Comparison of ENCODE assay signal across 19 mouse cellular contexts in the genomic region with DNA sequence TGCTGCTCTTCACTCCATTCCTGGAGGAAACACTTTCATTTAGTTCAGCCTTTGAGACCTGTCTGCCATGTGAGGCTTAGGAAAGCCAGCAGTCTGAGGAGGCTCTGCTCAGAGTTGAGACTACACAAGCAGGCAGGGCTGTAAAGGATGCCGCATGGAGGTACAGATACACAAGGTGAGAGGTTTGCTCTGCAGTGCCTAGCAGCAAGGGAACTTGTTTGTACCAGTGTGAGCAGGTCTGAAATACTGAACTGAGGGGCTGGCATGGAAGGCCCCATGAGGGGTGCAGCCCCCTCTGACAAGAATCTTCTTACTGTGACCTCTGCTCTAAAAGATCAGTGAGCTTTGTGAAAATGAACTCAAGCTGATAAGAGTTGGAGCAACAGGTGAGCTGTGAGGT.
"Had no signal": no experiment of that assay in that cellular context is flagged by ENCODE, and none has a peak within 500 bp of the region (broad histone marks: within the 10 kb centered on the region; RNA-seq: fewer than 3 reads in every experiment).

No protein-coding gene starts in this region.

- H3K27ac ChIP-seq: limb, embryonic 12.5 days; limb, embryonic 15.5 days; liver, embryonic 14.5 days; lung, embryonic 15.5 days; midbrain, embryonic 10.5 days; midbrain, embryonic 13.5 days had no signal

- H3K4me3 ChIP-seq: limb, embryonic 12.5 days; limb, embryonic 15.5 days; lung, embryonic 15.5 days; megakaryocyte, embryonic 14.5 days; midbrain, embryonic 10.5 days; midbrain, embryonic 13.5 days; myocyte had no signal

- H3K9ac ChIP-seq: limb, embryonic 12.5 days; limb, embryonic 15.5 days; liver, embryonic 14.5 days; lung, embryonic 15.5 days; midbrain, embryonic 13.5 days had no signal

- DNase-seq: kidney, adult 9 months; kidney, postnatal 14 days; kidney, postnatal 4 days; left cerebral cortex, postnatal 4 days; lung, adult 18-20 months; lung, postnatal 10 days; lung, postnatal 36 days; thymus, adult 18-20 months; thymus, postnatal 14 days; thymus, postnatal 4 days had no signal

- ATAC-seq: midbrain, embryonic 13.5 days; midbrain, embryonic 16.5 days had no signal

- H3K9me3 ChIP-seq: limb, embryonic 12.5 days; limb, embryonic 15.5 days; lung, embryonic 15.5 days; midbrain, embryonic 10.5 days; midbrain, embryonic 13.5 days had no signal

- H3K27me3 ChIP-seq: limb, embryonic 12.5 days; limb, embryonic 15.5 days; lung, embryonic 15.5 days; megakaryocyte, embryonic 14.5 days; midbrain, embryonic 13.5 days had no signal

- H3K4me2 ChIP-seq: limb, embryonic 12.5 days; limb, embryonic 15.5 days; lung, embryonic 15.5 days; midbrain, embryonic 13.5 days had no signal
